Mouse (Mus musculus): ENCODE data around the gene Srp72. TPM values are rescaled to one million over a fixed set of nuclear protein-coding genes. Genes with fewer than 3 reads are reported as not detected.

The Srp72 gene
- total RNA-seq, 2 experiments from 2014 or later, result 67.8 to 75.8 TPM

Other genes starting within 250 kb of the Srp72 start
- gene Aasdh, start 69.2 kb upstream of the Srp72 start, total RNA-seq (2021), result 10 to 100 TPM; 10.6 to 12.2 TPM
- 100 to 1,000 TPM; 141 to 143 TPM for gene Paics, start 23.4 kb upstream of the Srp72 start, total RNA-seq (2021)
- gene Ppat, start 23.1 kb upstream of the Srp72 start, total RNA-seq (2021), result 10 to 100 TPM; 35.0 to 35.3 TPM
- not detected for gene Arl9, start 29.4 kb downstream of the Srp72 start, total RNA-seq (2021)
- gene Thegl, start 41.3 kb downstream of the Srp72 start, total RNA-seq (2021), result not detected
- 10 to 100 TPM; 11.2 to 13.9 TPM for gene Hopx, start 140.4 kb downstream of the Srp72 start, total RNA-seq (2021)
- under 1 TPM; 0.81 to 0.96 TPM for gene Spink2, start 236.8 kb downstream of the Srp72 start, total RNA-seq (2021)